Mouse (Mus musculus) midbrain, postnatal 0 days (tissue): ENCODE data around the gene Hsdl2. TPM values are rescaled to one million over a fixed set of nuclear protein-coding genes. Genes with fewer than 3 reads are reported as not detected.

ENCODE experiments used
- ATAC-seq: fragments of 200-750 bp; cut with Nextera tagmentation; 2 replicates; pipeline ENCODE4 v1.8.0; 2017; ENCODE audit warnings: moderate number of reproducible peaks, mild to moderate bottlenecking, moderate TSS enrichment, moderate library complexity; ENCODE audit not compliant: low FRiP score
- DNase-seq: peaks from one replicate; pipeline ENCODE4 v3.0.0-alpha.2; 2015; ENCODE audit warnings: low spot score
- H3K27ac ChIP-seq: fragments of 300-500 bp; sonication (generic); 2 replicates; pipeline ENCODE4 v1.5.1; 2014; ENCODE audit warnings: low read depth, mild to moderate bottlenecking, low read length, mixed read lengths
- H3K27me3 ChIP-seq: fragments of 300-500 bp; sonication (generic); 2 replicates; pipeline ENCODE4 v1.6.1; 2014; ENCODE audit warnings: low read length, control low read depth, mixed read lengths; ENCODE audit not compliant: insufficient read depth
- H3K36me3 ChIP-seq: fragments of 300-500 bp; sonication (generic); 2 replicates; pipeline ENCODE4 v1.6.1; 2014; ENCODE audit warnings: low read length, control low read depth, mixed read lengths; ENCODE audit not compliant: insufficient read depth
- H3K4me1 ChIP-seq: fragments of 300-500 bp; sonication (generic); 2 replicates; pipeline ENCODE4 v1.6.1; 2014; ENCODE audit warnings: mild to moderate bottlenecking, control low read depth, antibody characterized with exemption, low read length, mixed read lengths; ENCODE audit not compliant: insufficient read depth
- H3K4me2 ChIP-seq: fragments of 300-500 bp; sonication (generic); 2 replicates; pipeline ENCODE4 v1.6.1; 2014; ENCODE audit warnings: low read depth, mild to moderate bottlenecking, low read length, mixed read lengths; ENCODE audit not compliant: poor library complexity, severe bottlenecking
- H3K4me3 ChIP-seq: fragments of 300-500 bp; sonication (generic); 2 replicates; pipeline ENCODE4 v1.5.1; 2014; ENCODE audit warnings: low read depth, mild to moderate bottlenecking, low read length, moderate library complexity
- H3K9ac ChIP-seq: fragments of 300-500 bp; sonication (generic); replicated peaks from 2 replicates; pipeline ENCODE4 v1.6.1; 2014; ENCODE audit warnings: mild to moderate bottlenecking, low read length, moderate library complexity, mixed read lengths; ENCODE audit not compliant: poor library complexity, severe bottlenecking
- H3K9me3 ChIP-seq: fragments of 300-500 bp; sonication (generic); 2 replicates; pipeline ENCODE4 v1.6.1; 2016; ENCODE audit warnings: low read length, control low read depth
- CTCF ChIP-seq: IDR thresholded peaks from 2 replicates; pipeline ENCODE4 v1.5.1; 2016; ENCODE audit warnings: antibody characterized with exemption, mild to moderate bottlenecking
- WGBS: fragments of 180-500 bp; shearing (Covaris S2); extraction: QIAGEN DNeasy Blood & Tissue Kit; methylation state at CpG from one replicate; pipeline ENCODE4 v1.1.7; 2014; 5-methylcytosine and 5-hydroxymethylcytosine counted together
- polyA plus RNA-seq: library from polyadenylated mRNA; unstranded; fragments of >200 nt; fragmentation: Nextera tagmentation; extraction: Ambion mirVana; gene quantifications from 2 replicates; pipeline ENCODE4 v1.2.1, GENCODE M21; 2015
- total RNA-seq: library from RNA; depleted of rRNA; stranded (reverse); fragments of >200 nt; gene quantifications from 2 replicates; pipeline ENCODE4 v1.2.3, GENCODE M21; 2014

Hsdl2 gene
- total and polyA plus RNA-seq, 2 experiments from 2014 or later: 27.7 to 33.0 TPM

- no peak for DNase-seq
- no peak overlapping the region for H3K4me2 ChIP-seq
- no peaks in the 10 kb centered on the region for H3K9me3 ChIP-seq
- H3K4me3 ChIP-seq: no peak overlapping the region
- no peak overlapping the region for H3K27ac ChIP-seq
- no peak for ATAC-seq
- no peaks in the 10 kb centered on the region for H3K36me3 ChIP-seq
- no peak for TF ChIP-seq CTCF
- no peak overlapping the region for H3K9ac ChIP-seq
- 93% methylated on average over 3 of the region's 3 CpGs for WGBS
- no peaks in the 10 kb centered on the region for H3K27me3 ChIP-seq
- no peaks in the 10 kb centered on the region for H3K4me1 ChIP-seq
These were observed 24.1 kb downstream of the Hsdl2 start for GRCm38 (mm10) chr4:59605501-59605900.

GRCm38 (mm10) chr4:59610411-59610810, 29.0 kb downstream of the Hsdl2 start:
- H3K9ac ChIP-seq: no peak overlapping the region
- TF ChIP-seq CTCF: no peak
- no peak overlapping the region for H3K4me2 ChIP-seq
- no peak overlapping the region for H3K27ac ChIP-seq
- no peaks in the 10 kb centered on the region for H3K4me1 ChIP-seq
- DNase-seq: no peak
- 72% methylated on average over 3 of the region's 3 CpGs for WGBS
- no peaks in the 10 kb centered on the region for H3K27me3 ChIP-seq
- H3K9me3 ChIP-seq: no peaks in the 10 kb centered on the region
- no peaks in the 10 kb centered on the region for H3K36me3 ChIP-seq
- ATAC-seq: no peak
- no peak overlapping the region for H3K4me3 ChIP-seq

GRCm38 (mm10) chr4:59614986-59615385, 33.6 kb downstream of the Hsdl2 start:
- ATAC-seq: no peak
- H3K4me1 ChIP-seq: no peaks in the 10 kb centered on the region

GRCm38 (mm10) chr4:59619611-59620245, 38.4 kb downstream of the Hsdl2 start:
- WGBS: 89% methylated on average over 5 of the region's 5 CpGs
- Histone ChIP-seq H3K4me2 (no peak overlapping the region), H3K27me3 (no peaks in the 10 kb centered on the region), H3K27ac (no peak overlapping the region), H3K9me3 (no peaks in the 10 kb centered on the region), H3K9ac (no peak overlapping the region), H3K4me1 (no peaks in the 10 kb centered on the region), H3K36me3 (no peaks in the 10 kb centered on the region), H3K4me3 (no peak overlapping the region)
- no peak for ATAC-seq
- DNase-seq: no peak
- no peak for TF ChIP-seq CTCF

More at GRCm38 (mm10) chr4:59614986-59615385, 33.6 kb downstream of the Hsdl2 start:
- TF ChIP-seq CTCF: peak; percentile 72
- H3K27me3 ChIP-seq: no peaks in the 10 kb centered on the region
- no peak overlapping the region for H3K9ac ChIP-seq
- H3K9me3 ChIP-seq: no peaks in the 10 kb centered on the region
- no peak overlapping the region for H3K4me2 ChIP-seq
- H3K36me3 ChIP-seq: no peaks in the 10 kb centered on the region
- peak; percentile 57 for DNase-seq
- no peak overlapping the region for H3K27ac ChIP-seq
- WGBS: 48% methylated on average over 1 of the region's 1 CpGs
- H3K4me3 ChIP-seq: no peak overlapping the region

- Histone ChIP-seq H3K4me1 (peaks cover 12% of the 10 kb centered on the region; the same call in 1 of the 2 replicates), H3K4me2 (peak overlapping the region; percentile 69), H3K9me3 (no peaks in the 10 kb centered on the region), H3K36me3 (no peaks in the 10 kb centered on the region), H3K9ac (peak overlapping the region; percentile 98), H3K27ac (peak overlapping the region; percentile 86), H3K4me3 (peak overlapping the region; percentile 96), H3K27me3 (no peaks in the 10 kb centered on the region)
- ATAC-seq (no peak), DNase-seq (no peak)
- WGBS: 1% methylated on average over 18 of the region's 18 CpGs
- no peak for TF ChIP-seq CTCF
These were observed 44.3 kb downstream of the Hsdl2 start for GRCm38 (mm10) chr4:59625676-59625997.

DNA sequence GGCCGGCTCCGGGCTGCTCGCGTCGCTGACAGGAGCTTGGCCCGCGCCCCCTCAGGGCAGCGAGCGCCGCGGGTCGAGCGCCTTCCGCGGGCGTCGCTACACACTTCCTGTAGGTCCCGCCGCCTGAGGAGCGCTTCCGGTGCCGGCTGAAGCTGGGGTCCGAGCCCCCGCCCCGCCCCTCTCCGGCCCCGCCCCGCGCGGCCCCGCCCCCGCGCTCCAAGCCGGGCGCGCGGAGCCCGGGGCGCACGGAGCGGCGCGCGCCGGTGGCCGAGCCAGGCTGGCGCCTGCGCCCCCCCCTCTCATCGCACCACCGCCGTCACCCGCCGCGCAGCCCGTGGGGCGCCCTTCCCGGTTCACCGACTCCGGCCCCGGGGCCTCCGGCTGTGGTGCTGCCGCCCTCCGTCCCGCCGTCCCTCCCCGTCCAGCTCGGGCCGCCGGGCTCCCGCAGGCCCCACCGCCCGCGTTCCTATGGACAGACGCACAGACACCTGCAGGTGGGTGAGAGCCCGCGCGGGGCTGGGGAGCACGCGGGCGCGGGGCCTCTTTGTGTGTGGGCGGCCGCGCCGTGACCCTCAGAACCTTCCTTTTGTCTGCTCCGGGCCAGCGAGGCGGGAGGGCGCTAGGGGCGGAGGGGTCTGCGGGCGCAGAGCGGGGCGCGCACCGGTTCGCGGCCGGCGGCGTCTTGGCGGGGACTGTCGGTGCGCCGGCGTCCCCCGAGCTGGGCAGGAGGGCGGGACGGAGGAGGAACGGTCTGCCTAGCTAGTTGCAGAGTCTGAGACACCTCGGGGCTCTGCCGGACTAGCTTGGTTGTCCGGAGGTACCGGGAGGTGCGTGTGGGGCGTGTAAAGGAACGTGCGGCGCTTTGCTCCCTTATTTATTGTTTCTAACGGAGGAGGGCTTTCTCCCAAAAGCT, 44.9 kb downstream of the Hsdl2 start, which contains the start of gene E130308A19Rik:
Gene E130308A19Rik, plus strand, starts transcription at position 214 of the 913 bp plus-strand sequence.
- no peaks in the 10 kb centered on the region for H3K36me3 ChIP-seq
- peak within 1 kb of the TSS; percentile 69 for H3K4me2 ChIP-seq
- peaks cover 12% of the 10 kb centered on the region; the same call in 1 of the 2 replicates for H3K4me1 ChIP-seq
- no peaks in the 10 kb centered on the region for H3K27me3 ChIP-seq
- H3K9ac ChIP-seq: peak within 1 kb of the TSS; percentile 98
- no peaks in the 10 kb centered on the region for H3K9me3 ChIP-seq
- no peak for TF ChIP-seq CTCF
- 1% methylated on average over 77 of the region's 120 CpGs for WGBS
- H3K4me3 ChIP-seq: peak within 1 kb of the TSS; percentile 96
- DNase-seq (peak; percentile 89), ATAC-seq (peak; percentile 92)
- H3K27ac ChIP-seq: peak within 1 kb of the TSS; percentile 86
